ENCODE assay signal across 8 mouse cellular contexts in the genomic region with DNA sequence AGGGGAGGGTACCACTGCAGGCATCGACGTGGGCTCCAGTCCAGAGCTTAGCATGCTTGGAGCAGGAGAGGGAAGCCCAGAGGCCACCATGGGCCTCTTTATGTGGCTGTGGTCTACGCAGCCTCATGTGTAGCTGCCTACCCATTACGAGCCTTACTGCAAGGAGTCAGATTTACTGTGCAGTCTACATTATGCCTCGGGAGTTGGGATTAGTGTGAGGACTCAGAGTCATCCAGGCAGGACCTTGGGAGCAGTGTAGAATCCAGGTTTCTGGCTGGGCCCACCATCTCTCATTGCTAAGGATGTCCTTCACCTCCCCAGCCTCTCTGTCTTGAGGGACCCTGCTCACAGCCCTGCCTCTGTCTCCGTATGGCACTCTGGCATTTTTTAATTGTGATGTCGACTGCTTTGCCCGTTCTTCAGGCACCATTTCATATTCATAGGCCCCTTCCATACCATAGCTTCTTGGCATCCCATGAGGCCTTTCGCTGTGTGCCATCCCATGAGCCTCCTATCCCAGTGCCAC. TPM values are rescaled to one million over a fixed set of nuclear protein-coding genes. Genes with fewer than 3 reads are reported as not detected.
DNase-seq lines count a peak whose midpoint lies in the region; ATAC-seq and TF ChIP-seq lines count a peak whose summit lies in the region.
"Had no signal": no experiment of that assay in that cellular context is flagged by ENCODE, and none has a peak within 500 bp of the region (broad histone marks: within the 10 kb centered on the region; RNA-seq: fewer than 3 reads in every experiment).

No protein-coding gene starts in this region.

- no peak overlapping the region for H3K4me3 ChIP-seq in heart, postnatal 0 days (ENCODE audit: low read depth, low read length)
- H3K4me3 ChIP-seq in embryonic facial prominence, embryonic 10.5 days: peak overlapping the region; percentile 60
- peak overlapping the region; percentile 43 for H3K4me3 ChIP-seq in embryonic facial prominence, embryonic 14.5 days (ENCODE audit: low read depth, low read length)
- no peak overlapping the region for H3K4me3 ChIP-seq in liver, embryonic 13.5 days (replicated peaks)
- H3K4me3 ChIP-seq in thymus, adult 2 months (ENCODE audit: control insufficient read depth, insufficient read depth, low read length): no peak overlapping the region

- H3K4me2 ChIP-seq in heart, postnatal 0 days (ENCODE audit: low read depth, low read length): no peak overlapping the region
- H3K4me2 ChIP-seq in embryonic facial prominence, embryonic 14.5 days (ENCODE audit: low read depth, low read length): peak overlapping the region; percentile 63
- H3K4me2 ChIP-seq in liver, embryonic 13.5 days: no peak overlapping the region

- no peaks in the 10 kb centered on the region for H3K9me3 ChIP-seq in heart, postnatal 0 days (replicated peaks; ENCODE audit: control insufficient read depth, low read length)
- H3K9me3 ChIP-seq in embryonic facial prominence, embryonic 10.5 days: peaks cover 9% of the 10 kb centered on the region
- peaks cover 1% of the 10 kb centered on the region for H3K9me3 ChIP-seq in embryonic facial prominence, embryonic 14.5 days (ENCODE audit: control insufficient read depth, low read length)
- H3K9me3 ChIP-seq in liver, embryonic 13.5 days (replicated peaks): 0 out of 2 replicates have a peak, but pooled peaks cover 5% of the 10 kb centered on the region

- TF ChIP-seq EP300 in heart, postnatal 0 days (IDR thresholded peaks at IDR 0.05; ENCODE audit: low read depth): no peak

- 50% methylated on average over 9 of the region's 9 CpGs for WGBS in heart, postnatal 0 days
- 78% methylated on average over 9 of the region's 9 CpGs for WGBS in embryonic facial prominence, embryonic 10.5 days
- 47% methylated on average over 9 of the region's 9 CpGs for WGBS in embryonic facial prominence, embryonic 14.5 days
- 56% methylated on average over 9 of the region's 9 CpGs for WGBS in liver, embryonic 13.5 days (ENCODE audit: insufficient replicate concordance)
- WGBS in thymus, adult 2 months: 82% methylated on average over 9 of the region's 9 CpGs

- peaks cover 36% of the 10 kb centered on the region for H3K4me1 ChIP-seq in heart, postnatal 0 days (ENCODE audit: control insufficient read depth, insufficient read depth)
- peaks cover 96% of the 10 kb centered on the region for H3K4me1 ChIP-seq in embryonic facial prominence, embryonic 10.5 days
- peaks cover 56% of the 10 kb centered on the region for H3K4me1 ChIP-seq in embryonic facial prominence, embryonic 14.5 days (ENCODE audit: control insufficient read depth, insufficient read depth, low read length)
- peaks cover 51% of the 10 kb centered on the region for H3K4me1 ChIP-seq in liver, embryonic 13.5 days (replicated peaks)
- peaks cover 7% of the 10 kb centered on the region; the same call in 1 of the 2 replicates for H3K4me1 ChIP-seq in thymus, adult 2 months (replicated peaks; ENCODE audit: control insufficient read depth, insufficient read depth, low read length)

- H3K36me3 ChIP-seq in heart, postnatal 0 days (replicated peaks; ENCODE audit: control insufficient read depth, insufficient read depth, low read length): no peaks in the 10 kb centered on the region
- peaks cover 11% of the 10 kb centered on the region; the same call in 1 of the 2 replicates for H3K36me3 ChIP-seq in embryonic facial prominence, embryonic 10.5 days (replicated peaks)
- H3K36me3 ChIP-seq in embryonic facial prominence, embryonic 14.5 days (ENCODE audit: control insufficient read depth, insufficient read depth, low read length): no peaks in the 10 kb centered on the region
- no peaks in the 10 kb centered on the region for H3K36me3 ChIP-seq in liver, embryonic 13.5 days
- H3K36me3 ChIP-seq in thymus, adult 2 months (ENCODE audit: control insufficient read depth, insufficient read depth, low read length): no peaks in the 10 kb centered on the region

- intact Hi-C loops in heart, postnatal 14 days (cut with DNase I): no loop called here

- DNase-seq in heart, postnatal 0 days (ENCODE audit: low spot score): no peak
- no peak for DNase-seq in heart, postnatal 14 days
- no peak for DNase-seq in embryonic facial prominence, embryonic 10.5 days (ENCODE audit: low spot score)
- DNase-seq in embryonic facial prominence, embryonic 14.5 days (ENCODE audit: low spot score): peak; percentile 77
- DNase-seq in liver, embryonic 13.5 days: no peak
- no peak for DNase-seq in thymus, adult 2 months
- no peak for DNase-seq in cerebellum, adult 11 months
- DNase-seq: lung, adult 2 months had no signal

- no peaks in the 10 kb centered on the region for H3K27me3 ChIP-seq in heart, postnatal 0 days (ENCODE audit: control insufficient read depth, insufficient read depth, low read length)
- no peaks in the 10 kb centered on the region for H3K27me3 ChIP-seq in embryonic facial prominence, embryonic 10.5 days (replicated peaks; ENCODE audit: low read depth, poor library complexity, severe bottlenecking)
- no peaks in the 10 kb centered on the region for H3K27me3 ChIP-seq in embryonic facial prominence, embryonic 14.5 days (replicated peaks; ENCODE audit: control insufficient read depth, insufficient read depth, low read length)
- H3K27me3 ChIP-seq in liver, embryonic 13.5 days: no peaks in the 10 kb centered on the region
- no peaks in the 10 kb centered on the region for H3K27me3 ChIP-seq in thymus, adult 2 months (ENCODE audit: control insufficient read depth, insufficient read depth, low read length)

- peak; percentile 10; the same call in 1 of the 2 replicates for ATAC-seq in heart, postnatal 0 days (ENCODE audit: insufficient read depth, low read depth)
- peak; percentile 13 for ATAC-seq in embryonic facial prominence, embryonic 14.5 days (ENCODE audit: low read depth)
- ATAC-seq in liver, embryonic 13.5 days (ENCODE audit: low read depth): peak; percentile 21

- peak overlapping the region; percentile 17; the same call in 1 of the 2 replicates for H3K27ac ChIP-seq in heart, postnatal 0 days (ENCODE audit: low read depth)
- peak overlapping the region; percentile 91 for H3K27ac ChIP-seq in embryonic facial prominence, embryonic 10.5 days (replicated peaks)
- peak overlapping the region; percentile 96 for H3K27ac ChIP-seq in embryonic facial prominence, embryonic 14.5 days (replicated peaks; ENCODE audit: low read depth, low read length)
- H3K27ac ChIP-seq in liver, embryonic 13.5 days: peak overlapping the region; percentile 53
- no peak overlapping the region for H3K27ac ChIP-seq in thymus, adult 2 months (ENCODE audit: control insufficient read depth, insufficient read depth, low read length)

- no peak for TF ChIP-seq CTCF in heart, postnatal 0 days (IDR thresholded peaks at IDR 0.05; ENCODE audit: low read depth)
- no peak for TF ChIP-seq CTCF in thymus, adult 2 months (IDR thresholded peaks at IDR 0.05; ENCODE audit: borderline replicate concordance, control insufficient read depth, extremely low read depth, insufficient read depth, low read length, poor library complexity)

- no peak overlapping the region for H3K9ac ChIP-seq in heart, postnatal 0 days (replicated peaks; ENCODE audit: low read depth, low read length)
- peak overlapping the region; percentile 80 for H3K9ac ChIP-seq in embryonic facial prominence, embryonic 14.5 days (ENCODE audit: low read depth, low read length)
- no peak overlapping the region for H3K9ac ChIP-seq in liver, embryonic 13.5 days

- TF ChIP-seq POLR2A in thymus, adult 2 months (IDR thresholded peaks at IDR 0.05; ENCODE audit: control insufficient read depth, extremely low read depth, insufficient read depth, low read length, poor library complexity): no peak

RNA-seq across cellular contexts. Expression of gene Mrpl23, which starts 42.4 kb away (rescaled TPM):
- 87.2 and 90.9 TPM in 2 replicates for total RNA-seq in heart, postnatal 0 days (2014; rRNA removed; ENCODE audit: low replicate concordance)
- polyA plus RNA-seq in heart, postnatal 0 days (2015; fragmentation: Nextera tagmentation; extraction: Ambion mirVana): 14.9 TPM in 2 replicates
- total RNA-seq in heart, postnatal 14 days (2021): 1 to 10 TPM; 2.7 to 7.4 TPM
- polyA plus RNA-seq in embryonic facial prominence, embryonic 10.5 days (2016; fragmentation: Nextera tagmentation; extraction: Ambion mirVana): 18.1 and 22.4 TPM in 2 replicates
- 30.3 and 33.1 TPM in 2 replicates for polyA plus RNA-seq in embryonic facial prominence, embryonic 14.5 days (2014; fragmentation: Nextera tagmentation; extraction: Ambion mirVana)
- 11.3 and 12.2 TPM in 2 replicates for polyA plus RNA-seq in liver, embryonic 13.5 days (2015; fragmentation: Nextera tagmentation; extraction: Ambion mirVana)
- 16.7 and 21.3 TPM in 2 replicates for polyA plus RNA-seq in thymus, adult 2 months (2012; rRNA removed)

Comparison
In these comparisons a context has a peak if more than half of its experiments do, and no peak if none do; other contexts are left out.
1. H3K4me3 ChIP-seq: peak in embryonic facial prominence, embryonic 10.5 days (single experiment) and embryonic facial prominence, embryonic 14.5 days (single experiment); none in heart, postnatal 0 days (single experiment), liver, embryonic 13.5 days (single experiment) and thymus, adult 2 months (single experiment).
2. Peak in every context shown above with its lines, with median percentiles within 50 percentile points of each other: ATAC-seq.